Mouse (Mus musculus): ENCODE results near the gene Sctr. TPM values are rescaled to one million over a fixed set of nuclear protein-coding genes. Genes with fewer than 3 reads are reported as not detected.

Gene Sctr
- polyA plus RNA-seq, 1 experiment from 2014 or later: 0.87 TPM

Other genes starting within 250 kb of the Sctr start
- gene Ptpn4, start 169.3 kb upstream of the Sctr start, polyA plus RNA-seq (2016; fragmentation: Nextera tagmentation; extraction: Ambion mirVana): 15.5 and 18.7 TPM in 2 replicates
- 9.3 and 11.3 TPM in 2 replicates for gene Tmem177, start 93.7 kb upstream of the Sctr start, polyA plus RNA-seq (2016; fragmentation: Nextera tagmentation; extraction: Ambion mirVana)
- gene Cfap221, start 9.7 kb upstream of the Sctr start, polyA plus RNA-seq (2016; fragmentation: Nextera tagmentation; extraction: Ambion mirVana): 0.10 and 0.18 TPM in 2 replicates
- 7.6 and 8.9 TPM in 2 replicates for gene Tmem37, start 67.2 kb downstream of the Sctr start, polyA plus RNA-seq (2016; fragmentation: Nextera tagmentation; extraction: Ambion mirVana)
- 590 and 616 TPM in 2 replicates for gene Dbi, start 114.2 kb downstream of the Sctr start, polyA plus RNA-seq (2016; fragmentation: Nextera tagmentation; extraction: Ambion mirVana)
- 24.5 and 25.3 TPM in 2 replicates for gene 3110009E18Rik, start 114.3 kb downstream of the Sctr start, polyA plus RNA-seq (2016; fragmentation: Nextera tagmentation; extraction: Ambion mirVana)